Mouse (Mus musculus): ENCODE measurements around the gene Nisch.

The Nisch gene

DNA sequence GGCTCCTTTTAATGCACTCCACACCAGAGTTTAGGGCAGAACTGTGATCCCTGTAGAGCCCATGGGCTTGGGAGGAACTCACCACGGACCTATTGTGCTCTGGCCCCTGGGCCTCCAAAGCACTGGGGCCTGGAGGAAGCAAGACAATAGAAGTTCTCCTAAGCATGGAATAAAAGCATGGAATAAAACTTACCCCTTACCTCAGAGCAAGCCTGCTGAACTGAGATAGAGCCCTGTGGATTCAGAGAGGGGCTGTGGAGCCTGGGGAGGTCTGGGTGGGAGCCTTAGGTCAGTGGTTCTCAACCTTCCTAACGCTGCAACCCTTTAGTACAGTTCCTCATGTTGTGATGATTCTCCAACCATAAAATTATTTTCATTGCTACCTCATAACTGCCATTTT lies at the start of gene Nisch:
Gene Nisch, minus strand, starts transcription at position 101 of the 400 bp plus-strand sequence.
- in situ Hi-C loops (cut with MboI; ENCODE audit: low sequenced_read_pairs): no loop called here

DNA sequence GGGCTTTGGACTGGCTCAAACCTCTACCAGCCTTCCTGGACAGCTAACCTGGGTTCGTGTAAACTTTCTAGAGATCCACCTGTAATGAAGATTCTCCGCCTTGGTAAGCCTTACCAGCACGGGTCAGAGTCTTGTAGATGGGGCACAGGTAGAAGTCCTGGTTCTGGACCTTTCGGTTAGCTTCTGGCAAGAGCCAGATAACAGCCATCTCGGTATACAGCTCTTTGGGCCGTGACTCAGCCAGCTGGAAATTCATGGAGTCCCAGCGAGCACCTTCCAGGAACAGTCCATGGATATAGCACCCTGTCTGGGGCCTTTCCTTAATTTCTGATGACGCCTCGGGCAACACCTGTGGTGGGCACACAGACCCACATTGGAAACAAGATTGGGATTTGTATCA lies 44.2 kb upstream of the Nisch start:
- in situ Hi-C loops (cut with MboI; ENCODE audit: low sequenced_read_pairs): no loop called here

DNA sequence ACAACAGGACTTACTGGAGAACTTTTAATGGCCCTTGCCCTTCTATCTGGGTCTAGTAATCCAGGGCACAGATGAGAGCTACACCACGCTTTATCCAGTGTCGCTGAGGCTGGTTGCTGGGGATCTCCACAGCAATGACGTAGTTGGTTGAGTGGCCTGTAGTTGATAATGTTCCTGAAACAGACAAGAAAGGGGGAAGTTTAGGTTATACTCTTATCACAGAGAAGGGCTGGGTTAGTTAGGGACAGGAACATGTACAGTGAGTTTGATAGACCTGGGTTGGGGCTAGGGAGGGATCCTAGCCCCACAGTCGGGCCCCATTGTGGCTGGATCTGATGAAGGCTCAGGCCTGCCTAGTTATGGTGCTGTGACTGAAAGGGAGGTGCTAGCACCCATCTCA lies 43.6 kb upstream of the Nisch start:
- in situ Hi-C loops (cut with MboI; ENCODE audit: low sequenced_read_pairs): no loop called here

DNA sequence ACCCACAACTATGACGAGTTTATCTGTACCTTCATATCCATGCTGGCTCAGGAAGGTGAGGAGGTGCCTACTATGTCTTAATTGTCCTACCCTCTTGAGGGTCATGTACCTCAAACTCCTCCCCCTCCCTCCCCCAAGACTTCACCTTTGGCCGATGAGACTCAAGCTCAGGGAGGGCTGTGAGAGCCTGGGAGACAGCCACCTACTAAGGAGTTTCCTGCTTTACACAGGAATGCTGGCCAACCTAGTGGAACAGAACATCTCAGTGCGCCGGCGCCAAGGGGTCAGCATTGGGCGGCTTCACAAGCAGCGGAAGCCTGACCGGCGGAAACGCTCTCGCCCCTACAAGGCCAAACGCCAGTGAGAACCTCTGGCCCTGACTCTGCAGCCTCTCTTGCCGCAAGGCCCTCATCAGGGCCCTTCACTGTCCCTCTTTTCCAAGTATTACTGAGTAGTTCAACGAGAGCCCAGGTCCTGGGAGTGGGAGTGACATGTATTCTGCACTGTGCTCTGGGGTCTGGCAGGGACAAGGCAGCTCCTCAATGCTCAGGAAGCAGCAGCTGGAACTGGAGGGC lies 41.8 kb upstream of the Nisch start:
- in situ Hi-C loops (cut with MboI; ENCODE audit: low sequenced_read_pairs): no loop called here

DNA sequence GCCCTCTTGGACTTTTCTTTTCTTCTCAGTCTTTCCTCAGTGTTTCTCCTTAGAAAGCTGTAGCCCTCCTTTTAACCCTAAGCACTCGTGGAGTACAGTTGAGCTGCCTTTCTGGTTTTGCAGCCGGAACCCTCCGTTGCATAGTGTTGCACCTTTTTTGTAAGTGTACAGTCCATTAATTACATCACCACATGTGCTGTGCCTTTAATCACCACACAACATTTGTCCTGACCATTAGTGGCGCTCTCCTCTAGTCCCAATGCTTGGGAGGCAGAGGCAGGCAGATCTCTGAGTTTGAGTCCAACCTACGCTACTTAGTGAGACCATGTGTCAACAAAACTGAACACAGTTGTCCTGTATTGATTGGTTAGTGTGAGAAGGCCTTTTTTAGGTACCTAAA lies 35.3 kb upstream of the Nisch start:
- in situ Hi-C loops (cut with MboI; ENCODE audit: low sequenced_read_pairs): no loop called here

DNA sequence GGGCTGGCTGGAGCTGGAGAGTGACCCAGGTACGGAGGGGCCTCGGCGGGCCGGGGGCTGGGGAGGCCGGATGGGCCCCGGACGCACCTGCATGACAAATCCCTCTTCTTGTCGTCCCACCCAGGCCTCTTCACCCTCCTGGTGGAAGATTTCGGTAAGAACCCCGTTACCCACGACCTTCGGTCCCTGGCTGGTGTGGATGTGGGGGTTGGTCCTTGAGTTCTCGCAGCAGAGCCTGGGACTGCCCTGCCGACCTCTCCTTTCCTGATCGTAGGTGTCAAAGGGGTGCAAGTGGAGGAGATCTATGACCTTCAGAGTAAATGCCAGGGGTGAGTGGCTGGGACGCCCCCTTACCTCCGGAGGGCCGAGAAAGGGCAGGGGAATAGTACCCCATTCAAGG lies 34.9 kb upstream of the Nisch start:
- in situ Hi-C loops (cut with MboI; ENCODE audit: low sequenced_read_pairs): no loop called here

DNA sequence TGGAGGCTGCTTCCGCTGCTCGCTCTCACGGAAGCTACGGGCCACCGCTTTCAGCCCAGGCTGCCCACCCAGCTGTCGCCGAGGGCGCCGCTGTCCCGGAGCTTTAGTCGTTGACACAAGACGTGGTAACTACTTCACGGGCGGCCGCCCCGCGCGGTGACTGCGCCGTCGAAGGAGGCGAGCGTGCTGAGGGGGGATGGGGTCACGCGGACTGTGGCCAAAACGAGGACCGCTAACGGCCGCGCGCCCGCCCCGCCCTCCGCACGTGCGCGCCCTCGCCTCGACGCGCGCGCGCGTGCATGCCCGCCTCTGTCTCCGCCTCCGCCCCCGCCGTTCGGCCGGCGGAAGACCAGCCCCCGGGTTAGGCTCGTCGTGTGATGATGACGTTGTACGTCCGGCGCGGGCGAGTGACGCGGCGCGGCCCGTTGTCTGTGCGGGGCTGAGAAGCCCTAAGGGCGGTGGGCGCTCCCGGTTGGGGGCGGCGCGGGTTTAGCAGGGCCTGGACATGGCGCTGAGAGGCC lies 34.4 kb upstream of the Nisch start, which contains the start of the genes Phf7 and Bap1:
Gene Phf7, minus strand, starts transcription at position 234 of the 521 bp plus-strand sequence.
Gene Bap1, plus strand, starts transcription at position 367 of the 521 bp plus-strand sequence.
- in situ Hi-C loops (cut with MboI; ENCODE audit: low sequenced_read_pairs): no loop called here

DNA sequence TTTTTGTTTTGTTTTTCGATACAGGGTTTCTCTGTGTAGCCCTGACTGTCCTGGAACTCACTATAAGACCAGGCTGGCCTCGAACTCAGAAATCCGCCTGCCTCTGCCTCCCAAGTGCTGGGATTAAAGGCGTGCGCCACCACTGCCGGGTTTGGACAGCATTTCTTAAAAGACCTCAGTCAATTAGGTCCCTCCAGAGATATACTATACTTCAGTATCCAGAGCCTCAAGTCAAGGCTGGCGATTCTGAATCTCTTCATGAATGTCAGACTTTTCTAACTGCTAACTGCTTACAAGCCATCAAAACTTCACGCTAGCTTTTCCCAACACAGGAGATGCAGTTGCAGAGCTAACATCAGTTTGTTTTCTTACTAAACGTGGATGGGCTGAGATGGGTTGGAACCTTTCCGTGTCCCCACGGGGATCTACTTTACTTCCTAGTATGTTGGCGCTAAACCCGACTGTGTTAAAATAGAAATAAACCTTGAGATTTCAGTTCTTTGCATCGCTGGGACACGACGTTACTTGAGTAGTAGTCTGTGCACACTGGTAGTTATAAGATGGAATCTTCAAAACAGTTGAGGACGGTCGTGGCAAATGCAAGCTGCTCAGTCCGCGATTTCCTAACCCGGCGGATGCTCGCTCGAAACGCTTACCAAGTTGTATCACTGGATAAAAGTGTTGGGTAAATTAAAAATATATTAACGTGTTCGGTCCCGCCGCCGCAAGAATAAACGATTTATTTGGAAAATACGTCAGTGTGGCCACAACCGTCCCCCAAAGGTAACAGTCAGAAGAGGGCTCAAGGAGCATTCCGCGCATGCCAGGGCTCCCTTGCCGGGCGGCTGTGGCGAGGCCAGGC lies 33.7 kb upstream of the Nisch start:
- in situ Hi-C loops (cut with MboI; ENCODE audit: low sequenced_read_pairs): no loop called here

DNA sequence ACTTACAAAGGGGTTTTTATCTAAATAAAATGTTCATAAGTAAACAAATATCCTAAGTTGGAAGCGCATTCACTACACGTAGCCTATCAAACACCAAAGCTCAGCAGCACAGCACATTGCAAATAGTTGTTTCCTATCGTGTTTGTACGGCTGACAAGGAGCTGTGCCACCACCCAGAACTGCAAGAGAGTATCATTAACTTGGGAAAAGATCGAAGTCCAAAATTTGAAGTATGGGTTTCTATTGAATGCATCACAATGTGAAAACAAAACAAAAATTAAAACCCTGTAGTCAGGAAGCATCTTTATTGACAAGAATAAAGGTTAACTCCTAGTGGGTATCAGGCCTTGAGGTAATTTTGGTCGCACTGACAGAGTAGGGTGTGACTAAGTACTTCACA lies 31.6 kb upstream of the Nisch start:
- in situ Hi-C loops (cut with MboI; ENCODE audit: low sequenced_read_pairs): no loop called here

DNA sequence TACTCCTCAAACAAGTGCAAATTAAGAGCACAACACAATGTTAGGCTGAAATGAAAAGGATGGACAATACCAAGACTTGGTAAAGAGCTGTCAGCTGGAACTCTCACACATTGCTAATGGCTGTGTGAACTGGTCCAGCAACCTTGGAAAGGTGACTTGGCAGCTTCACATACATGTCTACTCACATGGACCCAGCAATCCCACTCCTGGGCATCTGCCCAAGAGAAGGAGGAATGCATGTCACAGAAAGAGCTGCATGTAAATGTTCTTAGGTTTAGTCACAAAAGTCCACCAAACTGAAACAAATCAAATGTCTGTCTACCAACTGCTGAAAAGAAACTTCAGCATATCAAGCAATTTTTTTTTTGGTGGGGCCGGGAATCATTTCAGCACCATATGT lies 29.2 kb upstream of the Nisch start:
- in situ Hi-C loops (cut with MboI; ENCODE audit: low sequenced_read_pairs): no loop called here

DNA sequence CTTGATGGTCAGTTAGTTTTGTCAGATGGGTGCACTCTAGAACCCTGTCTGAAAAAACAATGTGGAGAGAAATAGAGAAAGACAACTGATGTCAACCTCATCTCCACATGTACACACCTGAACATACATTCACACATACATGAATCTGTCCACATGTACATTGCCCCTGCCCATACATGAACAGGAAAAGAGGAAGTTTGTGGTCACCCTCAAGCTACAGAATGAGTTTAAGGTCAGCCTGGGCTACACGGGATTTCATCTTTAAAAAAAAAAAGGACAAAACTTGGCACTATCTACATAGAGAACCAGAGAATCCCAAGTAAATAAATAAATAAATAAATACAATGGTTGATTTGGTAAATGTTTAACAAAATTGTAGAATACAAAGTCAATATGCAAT lies 28.0 kb upstream of the Nisch start:
- in situ Hi-C loops (cut with MboI; ENCODE audit: low sequenced_read_pairs): no loop called here

DNA sequence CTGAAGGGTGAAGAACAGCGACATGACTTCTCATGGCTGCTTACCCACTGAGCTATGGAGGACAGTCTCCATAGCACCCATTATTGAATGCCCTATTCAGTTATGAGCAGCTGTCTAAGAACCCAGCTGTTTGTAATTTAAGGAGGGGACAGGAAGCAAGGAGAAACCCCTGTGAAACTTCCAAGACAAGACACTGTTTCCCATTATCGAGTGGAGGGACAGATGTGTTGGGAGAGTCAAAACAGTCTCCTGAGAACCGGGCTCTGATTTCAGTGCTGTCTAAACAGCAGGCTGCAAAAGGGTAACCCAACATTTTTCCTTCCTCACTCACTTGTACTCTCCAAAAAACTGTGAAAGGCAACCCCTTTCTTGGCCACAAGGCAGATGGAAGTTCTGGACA lies 23.8 kb upstream of the Nisch start:
- in situ Hi-C loops (cut with MboI; ENCODE audit: low sequenced_read_pairs): no loop called here

DNA sequence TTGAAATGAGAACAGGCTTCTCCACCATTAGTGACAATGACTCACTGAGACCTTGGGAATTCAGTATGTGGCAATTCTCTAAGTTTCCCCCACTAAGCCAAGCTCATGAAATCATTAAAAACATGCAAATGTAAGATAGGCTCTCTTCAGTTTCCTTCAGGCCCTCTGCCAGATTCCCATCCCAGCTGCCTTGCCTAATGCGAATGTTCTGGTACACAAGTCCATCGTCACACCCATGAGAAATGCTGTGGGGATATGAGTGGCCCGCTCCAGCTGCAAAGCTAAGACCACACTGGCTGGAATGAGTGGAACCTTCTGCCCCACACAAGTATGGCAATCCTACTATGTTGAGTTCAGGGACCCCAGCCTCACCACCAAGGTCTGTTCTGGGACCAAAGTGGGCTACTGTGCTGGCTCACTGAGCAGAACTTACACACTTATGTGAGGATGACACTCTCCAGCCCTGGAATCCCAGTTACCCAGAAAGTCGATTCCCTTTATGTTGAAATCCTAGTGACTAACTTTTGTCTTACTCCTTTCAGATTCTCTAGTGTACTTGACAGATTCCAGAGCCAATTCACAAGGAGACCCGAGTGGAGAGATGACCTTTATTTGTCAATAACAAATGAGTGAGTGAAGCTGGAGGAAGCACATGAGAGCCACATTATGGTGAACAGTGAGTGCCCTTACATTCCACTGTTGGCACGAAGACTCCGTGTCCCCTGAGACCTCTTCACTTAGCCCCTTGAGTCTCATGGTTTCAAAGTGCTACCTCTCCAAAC lies 20.5 kb upstream of the Nisch start:
- in situ Hi-C loops (cut with MboI; ENCODE audit: low sequenced_read_pairs): no loop called here

DNA sequence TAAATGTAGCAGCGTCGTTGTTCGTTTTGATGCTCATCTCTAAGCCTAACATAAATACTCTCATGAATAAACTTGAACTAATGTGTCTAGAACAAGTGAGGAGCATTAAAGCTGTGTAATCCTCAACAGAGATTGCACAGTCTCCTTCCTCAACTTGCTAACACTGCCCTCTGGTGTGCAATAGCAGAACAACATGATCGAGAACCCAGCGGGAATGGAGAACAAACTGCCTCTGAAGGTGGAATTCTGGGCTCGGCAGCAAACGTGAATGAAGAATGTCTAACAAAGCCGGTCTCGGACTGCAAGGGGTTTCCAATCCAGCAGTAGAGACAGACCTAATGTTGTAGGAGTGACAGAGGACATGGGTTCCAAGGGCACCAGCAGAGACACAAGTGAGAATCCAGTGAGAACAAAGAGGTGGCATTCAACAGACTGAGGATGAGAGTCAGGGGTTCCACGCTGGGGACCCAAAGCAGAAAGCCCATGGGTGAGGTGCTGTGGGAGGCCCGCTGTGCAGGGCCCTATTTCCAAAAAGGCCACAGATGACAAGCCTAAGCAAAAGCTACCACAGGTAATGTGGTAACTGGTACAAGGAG lies 17.3 kb upstream of the Nisch start:
- in situ Hi-C loops (cut with MboI; ENCODE audit: low sequenced_read_pairs): no loop called here

DNA sequence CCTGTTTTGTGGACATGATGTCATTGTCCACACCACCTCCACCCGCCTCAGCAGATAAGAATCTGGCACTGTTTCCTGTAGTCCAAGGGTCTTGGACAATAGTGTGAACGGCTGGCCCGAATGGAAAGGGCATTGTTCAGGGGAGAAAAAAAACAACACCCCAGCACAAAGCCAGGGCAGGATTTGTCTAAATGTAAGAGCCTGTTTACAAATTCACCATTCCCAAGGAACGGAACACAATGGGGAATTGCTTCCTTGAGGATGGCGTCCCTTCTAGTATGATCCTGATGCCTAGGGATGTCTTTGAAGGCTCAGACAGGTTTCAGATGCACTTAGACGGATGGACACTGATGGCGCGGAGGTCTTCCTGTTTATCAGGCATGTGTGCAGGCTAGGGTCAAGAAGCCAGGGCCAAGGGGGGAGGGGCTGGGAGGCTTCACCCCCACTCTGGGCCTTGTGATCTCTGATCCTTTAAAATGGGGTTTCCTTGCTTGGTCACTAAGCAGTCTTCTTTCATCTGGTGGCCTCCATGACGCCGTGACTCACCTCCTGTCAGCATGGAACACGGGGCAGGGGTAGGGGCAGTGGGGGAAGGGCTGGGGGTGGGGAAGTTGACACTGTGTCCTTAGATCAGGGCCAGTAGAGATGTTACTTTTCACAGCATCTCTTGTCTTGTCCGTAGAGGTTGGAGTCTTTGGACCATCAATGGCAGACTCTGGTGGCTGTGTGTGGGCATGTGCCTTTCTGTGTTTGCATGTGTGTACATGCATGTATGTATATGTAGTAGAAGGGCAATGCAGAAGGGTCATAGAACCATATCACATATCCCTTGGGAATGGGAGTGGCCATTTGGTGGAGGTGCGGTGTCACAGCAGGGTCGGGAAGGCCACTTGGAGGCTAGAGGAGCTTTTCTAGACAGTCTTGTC lies 16.6 kb upstream of the Nisch start:
- in situ Hi-C loops (cut with MboI; ENCODE audit: low sequenced_read_pairs): no loop called here

DNA sequence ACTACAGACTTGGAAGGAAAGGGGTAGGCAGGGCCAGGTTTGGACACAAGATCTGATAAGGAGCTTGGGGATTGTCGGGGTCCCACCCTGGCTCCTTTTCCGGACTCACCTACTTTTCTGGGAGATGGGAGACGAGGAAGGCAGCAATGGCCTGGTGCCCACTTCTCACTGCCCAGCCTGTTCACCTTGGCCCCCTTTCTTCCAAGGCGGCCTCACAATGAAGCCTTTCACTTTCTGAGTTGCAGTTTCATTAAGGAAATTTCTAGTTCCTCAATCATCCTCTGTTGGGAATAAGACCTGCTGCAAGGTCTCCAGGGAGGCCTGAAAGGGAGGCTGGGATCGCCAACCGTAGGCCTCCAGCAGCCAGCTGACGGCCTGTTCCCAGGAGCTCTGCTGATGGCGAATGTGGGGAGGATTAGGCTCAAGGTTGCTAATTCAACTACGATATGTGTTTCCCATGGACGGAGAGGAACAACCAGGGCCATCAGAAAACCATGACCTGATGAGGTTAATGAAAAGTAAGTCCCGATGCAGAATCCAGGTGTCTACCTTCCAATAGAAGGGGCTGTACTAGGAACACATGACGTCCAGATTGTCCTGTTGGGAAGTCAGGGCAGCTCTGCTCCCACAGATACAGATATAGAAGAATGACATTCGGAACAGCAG lies 15.8 kb upstream of the Nisch start:
- in situ Hi-C loops (cut with MboI; ENCODE audit: low sequenced_read_pairs): no loop called here

DNA sequence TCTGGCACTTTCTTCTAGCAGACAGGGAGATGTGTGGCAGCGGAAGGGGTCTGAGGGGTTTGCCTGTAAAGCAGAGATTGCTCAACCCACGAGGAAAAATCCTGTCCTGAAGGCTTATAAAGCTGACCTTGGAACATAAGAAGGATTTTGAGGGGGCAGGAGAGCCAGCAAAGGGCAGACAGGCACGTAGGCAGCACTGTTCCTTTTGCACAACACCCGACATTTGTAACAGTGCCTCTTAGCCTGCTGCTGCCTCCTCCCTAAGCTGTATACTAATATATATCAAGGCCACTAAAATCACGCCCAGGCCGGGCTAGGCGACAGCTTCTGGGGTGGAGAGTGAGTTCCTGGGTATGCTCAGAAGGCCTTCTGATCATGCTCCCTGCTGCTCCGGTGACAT lies 13.7 kb upstream of the Nisch start:
- in situ Hi-C loops (cut with MboI; ENCODE audit: low sequenced_read_pairs): no loop called here

DNA sequence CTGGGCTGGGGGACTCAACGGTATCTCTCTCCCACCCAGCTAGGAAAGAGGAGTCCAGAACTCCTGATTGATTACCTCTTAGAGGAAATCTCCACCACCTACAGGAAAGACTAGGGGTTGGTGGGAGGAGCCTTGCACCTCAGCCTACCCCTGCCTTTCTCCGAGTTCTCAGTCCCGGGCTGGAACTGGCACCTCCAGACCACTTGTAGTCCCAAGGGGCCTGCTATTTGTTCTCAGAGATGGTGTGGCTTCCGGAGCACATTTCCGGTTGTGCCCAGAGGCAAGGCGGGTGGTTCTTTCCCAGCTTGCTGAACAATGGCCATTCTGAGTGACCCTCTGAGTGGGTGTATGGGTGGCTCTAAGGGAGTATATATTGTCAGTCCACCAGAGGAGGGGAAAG lies 11.5 kb upstream of the Nisch start:
- in situ Hi-C loops (cut with MboI; ENCODE audit: low sequenced_read_pairs): no loop called here

DNA sequence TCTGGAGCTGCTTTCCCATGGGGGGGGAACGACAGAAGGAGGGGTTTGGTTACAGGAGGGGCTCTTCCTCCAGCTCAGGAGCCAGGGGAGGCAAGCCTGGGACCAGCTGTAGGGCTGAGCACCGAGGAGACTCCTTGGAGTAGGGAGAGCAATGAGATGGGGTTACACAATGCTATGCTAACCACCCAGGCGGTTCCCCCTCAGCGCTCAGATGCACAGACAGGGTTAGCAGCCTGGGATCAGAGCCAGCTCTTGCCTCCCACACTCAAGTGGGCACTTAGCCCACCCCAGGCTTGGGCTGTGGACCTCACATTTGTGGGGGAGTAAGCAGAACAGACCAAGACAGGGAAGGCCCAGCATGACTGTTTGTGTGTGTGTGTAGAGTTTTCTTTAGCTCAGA lies 10.2 kb upstream of the Nisch start:
- in situ Hi-C loops (cut with MboI; ENCODE audit: low sequenced_read_pairs): no loop called here

DNA sequence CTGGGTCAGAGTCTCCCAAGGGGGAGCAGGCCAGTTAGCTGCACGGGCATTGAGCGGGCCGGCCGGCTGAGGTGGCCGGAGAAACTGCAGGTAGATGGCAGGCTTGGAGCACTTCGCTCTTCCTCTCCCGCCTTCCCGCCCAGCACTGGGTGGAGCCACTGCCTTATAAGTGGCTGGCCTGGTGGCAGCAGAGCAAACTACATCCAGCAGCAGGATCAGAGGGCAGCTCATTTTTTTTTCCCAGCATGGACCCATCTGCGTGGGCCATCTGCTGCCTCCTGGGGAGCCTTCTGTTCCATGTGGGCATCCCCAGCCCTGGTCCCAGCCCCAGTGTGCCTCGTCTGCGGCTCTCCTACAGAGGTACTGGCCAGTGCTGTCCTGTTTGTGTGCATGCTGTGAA lies 920 bp upstream of the Nisch start, which contains the start of gene Sema3g:
Gene Sema3g, plus strand, starts transcription at position 195 of the 400 bp plus-strand sequence.
- in situ Hi-C loops (cut with MboI; ENCODE audit: low sequenced_read_pairs): no loop called here
